Mouse (Mus musculus) testis, postnatal 14 days (tissue): ENCODE measurements around the gene Cdk2ap2.
"Not testable (repeated sequence)": the region's sequence is repeated elsewhere in the genome, so short reads cannot be mapped to it uniquely, and the experiment has no call there.

Source experiments
- DNase-seq: peaks from one replicate; pipeline ENCODE4 v3.0.0; 2021; ENCODE audit warnings: low spot score

The Cdk2ap2 gene

DNA sequence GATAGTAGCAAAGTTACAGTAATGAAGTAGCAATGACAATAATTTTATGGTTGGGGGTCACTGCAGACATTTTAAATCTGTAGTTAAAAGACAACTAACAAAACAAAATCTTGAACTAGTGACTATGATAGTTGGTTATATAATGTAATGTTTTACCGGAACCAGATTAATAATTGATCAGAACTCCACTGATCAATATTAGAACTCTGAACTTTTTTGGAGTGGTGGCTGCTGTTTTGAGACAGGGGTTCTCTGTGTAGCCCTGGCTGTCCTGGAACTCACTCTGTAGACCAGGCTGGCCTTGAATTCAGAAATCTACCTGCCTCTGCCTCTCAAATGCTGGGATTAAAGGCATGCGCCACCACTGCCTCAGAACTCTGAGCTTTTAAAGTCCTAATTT lies 28.7 kb upstream of the Cdk2ap2 start:
- not testable (repeated sequence) for DNase-seq

DNA sequence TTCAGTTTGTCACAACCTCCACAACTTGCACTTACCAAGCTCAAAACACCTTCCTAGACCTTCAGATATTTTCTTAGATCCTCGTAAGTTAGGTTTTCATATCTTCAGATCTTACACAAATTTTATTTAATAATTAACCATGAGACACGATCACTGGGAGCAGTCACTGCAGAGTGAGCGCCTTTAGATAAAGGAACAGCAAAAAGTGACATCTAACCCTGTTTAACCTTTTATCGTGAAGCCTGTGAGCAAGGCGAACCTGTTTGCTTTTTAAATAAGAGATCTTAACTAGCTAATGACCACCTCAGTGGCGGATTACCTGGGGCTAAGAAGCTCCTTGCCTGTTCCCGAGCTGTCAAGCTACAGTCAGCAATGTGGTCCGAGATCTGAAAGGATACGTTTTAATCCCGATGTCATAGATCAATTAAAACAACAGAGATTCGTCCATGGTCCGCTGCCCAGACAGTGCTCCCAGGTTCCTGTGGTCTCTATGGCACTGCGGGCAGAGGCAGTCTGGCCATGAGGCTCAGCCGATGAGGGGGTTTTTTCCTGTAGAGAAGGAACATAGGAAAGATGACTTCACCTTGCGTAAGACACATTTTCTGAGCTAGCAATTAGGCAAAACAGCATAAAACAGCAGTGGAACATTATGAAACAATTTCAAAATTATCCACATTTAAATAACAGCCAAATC lies 28.1 kb upstream of the Cdk2ap2 start:
- no peak for DNase-seq

DNA sequence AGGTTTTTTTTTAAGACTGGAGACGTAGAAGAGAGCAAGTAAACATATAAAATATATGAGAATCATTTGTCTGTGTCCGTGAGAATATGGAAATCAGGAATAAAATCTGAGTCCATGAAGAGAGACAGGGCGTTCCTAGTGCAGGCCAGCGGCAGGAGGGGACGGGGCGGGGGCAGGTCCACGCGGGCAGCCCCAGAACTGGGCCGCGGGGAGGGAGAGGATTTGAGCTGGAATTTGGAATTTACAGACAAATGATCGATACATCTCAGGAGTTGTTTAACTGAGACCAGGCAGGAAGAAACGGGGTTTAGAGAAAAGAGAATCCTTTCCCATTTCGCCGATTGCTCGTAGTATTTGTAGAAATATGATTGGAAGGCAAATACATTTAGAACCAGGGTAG lies 26.7 kb upstream of the Cdk2ap2 start:
- DNase-seq = no peak

DNA sequence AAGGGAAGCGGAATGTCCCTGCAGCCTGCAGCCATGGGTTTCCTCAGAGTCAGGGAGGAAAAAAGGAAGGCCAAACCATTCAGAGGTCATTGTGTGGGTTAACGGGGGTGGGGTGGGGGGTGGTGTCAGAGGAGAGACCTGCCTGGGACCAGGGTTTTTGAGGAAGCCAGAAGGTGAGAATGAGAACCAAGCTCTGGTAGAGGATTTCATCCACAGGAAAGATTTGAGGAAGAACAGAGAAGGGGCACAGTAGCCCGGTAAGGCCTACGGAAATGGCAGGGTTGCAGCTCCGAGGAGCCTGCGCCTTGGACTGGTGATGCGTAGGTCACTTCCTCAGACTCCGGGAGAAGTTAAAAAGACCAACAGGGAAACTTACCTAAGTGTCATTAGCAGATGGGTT lies 26.2 kb upstream of the Cdk2ap2 start:
- no peak for DNase-seq

DNA sequence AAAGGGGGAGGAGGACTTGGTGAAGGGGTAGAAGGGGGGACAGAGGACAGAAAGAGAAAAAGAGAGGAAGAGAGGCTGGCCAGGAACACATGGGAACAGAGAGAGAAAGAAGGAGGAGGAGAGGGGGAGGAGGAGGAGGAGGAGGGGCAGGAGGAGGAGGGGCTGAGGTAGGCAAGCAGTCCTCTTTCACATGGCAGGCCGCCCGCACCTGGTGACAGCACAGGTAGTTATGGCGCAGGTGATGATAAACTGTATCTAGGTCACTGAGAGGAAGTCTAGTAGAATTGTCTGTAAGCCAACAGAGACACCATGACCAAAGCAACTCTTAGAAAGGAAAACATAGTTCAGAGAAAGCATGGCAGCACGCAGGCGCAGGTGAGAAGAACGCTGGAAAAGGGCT lies 25.6 kb upstream of the Cdk2ap2 start:
- no peak for DNase-seq

DNA sequence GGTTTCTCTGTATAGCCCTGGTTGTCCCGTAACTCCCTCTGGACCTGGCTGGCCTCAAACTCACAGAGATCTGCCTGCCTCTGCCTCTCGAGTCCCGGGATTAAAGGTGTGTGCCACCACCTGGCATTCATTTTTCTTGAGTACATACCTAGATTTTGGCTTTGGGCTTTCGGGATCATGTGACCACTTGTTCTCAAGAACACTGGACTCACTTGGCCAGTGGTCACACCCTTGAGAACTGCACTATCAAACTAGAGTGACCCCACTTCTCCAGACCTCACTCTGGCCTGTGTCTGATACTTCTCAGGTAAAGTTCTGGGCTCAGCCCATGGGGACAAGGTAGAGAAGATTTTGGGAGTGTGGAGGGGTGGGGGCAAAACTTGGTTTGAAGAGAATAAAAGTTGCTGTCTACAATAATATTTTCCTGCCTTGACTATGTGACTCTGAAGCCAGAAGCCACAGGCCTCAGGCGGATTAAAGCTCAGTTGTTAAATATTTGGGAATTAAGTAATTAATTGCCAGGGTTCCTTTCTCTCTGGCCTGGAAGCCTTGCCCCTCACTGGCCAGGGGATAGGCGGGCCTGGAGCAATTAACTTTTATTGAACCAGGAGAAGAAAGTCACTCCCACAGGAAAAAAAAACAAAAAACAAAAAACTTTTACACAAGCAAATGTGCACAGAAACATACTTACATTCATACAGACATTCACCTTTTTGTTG lies 24.1 kb upstream of the Cdk2ap2 start:
- DNase-seq = no peak

DNA sequence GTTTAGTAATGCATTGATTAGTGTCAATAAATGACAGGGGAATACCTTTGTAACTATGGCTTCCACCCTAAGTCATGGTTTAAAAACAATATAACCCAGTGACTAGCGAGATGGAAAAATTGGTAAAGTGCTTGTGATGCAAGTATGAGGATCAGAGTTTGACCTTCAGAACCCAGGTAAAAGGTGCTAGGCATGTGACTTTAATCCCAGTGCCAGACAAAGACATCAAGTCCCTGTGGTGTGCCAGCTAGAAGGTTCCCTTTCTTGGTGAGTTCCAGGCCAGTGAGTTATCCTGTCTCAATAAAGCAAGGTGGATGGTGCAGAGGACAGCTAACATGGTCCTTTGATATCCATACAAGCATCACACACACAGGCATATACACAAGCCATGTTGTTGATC lies 21.5 kb upstream of the Cdk2ap2 start:
- no peak for DNase-seq

DNA sequence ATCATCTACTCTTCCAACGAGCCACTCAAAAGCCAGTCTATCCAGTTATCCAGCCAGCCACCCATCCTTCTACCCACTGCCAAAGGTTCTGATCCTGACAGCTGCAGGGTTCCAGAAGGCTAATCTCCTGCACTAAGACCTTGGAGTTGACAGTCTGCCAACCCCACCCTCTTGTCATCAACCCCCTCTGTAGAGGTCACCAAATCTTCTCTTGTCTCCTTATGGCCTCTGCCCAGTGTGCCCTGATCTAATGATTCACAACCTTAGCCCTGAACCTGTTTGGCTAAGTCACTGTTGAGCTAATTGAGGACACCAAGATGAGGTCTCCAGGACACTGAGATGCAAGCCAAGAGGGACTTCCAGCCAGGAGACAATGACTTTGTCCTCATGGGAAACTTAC lies 17.4 kb upstream of the Cdk2ap2 start:
- DNase-seq = no peak

DNA sequence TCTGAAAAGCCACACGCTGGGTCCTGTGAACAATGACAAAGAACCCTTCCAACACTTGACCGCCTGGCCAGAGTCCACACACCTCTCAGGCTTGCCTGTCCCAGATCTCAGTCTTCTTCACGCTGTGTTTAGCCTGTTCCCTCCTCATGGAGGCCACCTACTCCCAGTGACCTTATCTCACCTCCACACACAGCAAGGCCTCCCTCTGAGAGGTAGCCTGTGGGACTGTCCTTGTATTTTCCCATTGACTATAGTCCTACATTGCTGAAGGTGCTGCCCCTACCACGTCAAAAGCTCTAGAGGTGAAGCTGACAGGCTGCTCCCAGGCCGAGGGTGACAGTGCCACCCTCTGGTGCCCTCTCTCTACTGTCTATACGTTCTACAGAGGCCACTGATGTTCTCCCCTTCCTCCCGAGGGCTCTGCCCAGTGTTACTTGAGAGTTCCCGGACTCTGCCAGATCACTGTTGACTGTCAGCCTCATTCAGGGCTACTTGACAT lies 16.4 kb upstream of the Cdk2ap2 start:
- no peak for DNase-seq

DNA sequence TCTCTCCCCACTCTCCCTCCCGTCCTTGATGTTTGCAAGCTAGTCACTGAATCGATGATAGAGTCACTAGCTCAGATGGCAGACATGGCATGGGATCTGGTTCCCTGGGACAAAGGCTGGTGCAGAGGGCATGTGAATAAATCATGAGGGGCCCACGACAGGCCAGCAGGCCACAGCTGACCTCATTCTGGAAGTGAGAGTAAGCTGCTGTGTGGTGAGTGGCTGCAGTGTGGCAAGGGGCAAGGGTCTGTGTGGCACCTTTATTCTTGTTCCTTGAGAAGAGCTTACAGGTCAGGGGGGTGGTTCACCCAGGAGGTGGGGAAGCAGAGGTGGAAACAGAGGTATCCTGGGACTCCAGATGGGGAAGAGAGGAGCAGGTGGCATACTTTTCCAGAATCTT lies 15.6 kb upstream of the Cdk2ap2 start, which contains the start of gene Cabp2:
TSS of gene Cabp2 (plus strand) at position 185 of the 400 bp plus-strand sequence.
- no peak for DNase-seq

DNA sequence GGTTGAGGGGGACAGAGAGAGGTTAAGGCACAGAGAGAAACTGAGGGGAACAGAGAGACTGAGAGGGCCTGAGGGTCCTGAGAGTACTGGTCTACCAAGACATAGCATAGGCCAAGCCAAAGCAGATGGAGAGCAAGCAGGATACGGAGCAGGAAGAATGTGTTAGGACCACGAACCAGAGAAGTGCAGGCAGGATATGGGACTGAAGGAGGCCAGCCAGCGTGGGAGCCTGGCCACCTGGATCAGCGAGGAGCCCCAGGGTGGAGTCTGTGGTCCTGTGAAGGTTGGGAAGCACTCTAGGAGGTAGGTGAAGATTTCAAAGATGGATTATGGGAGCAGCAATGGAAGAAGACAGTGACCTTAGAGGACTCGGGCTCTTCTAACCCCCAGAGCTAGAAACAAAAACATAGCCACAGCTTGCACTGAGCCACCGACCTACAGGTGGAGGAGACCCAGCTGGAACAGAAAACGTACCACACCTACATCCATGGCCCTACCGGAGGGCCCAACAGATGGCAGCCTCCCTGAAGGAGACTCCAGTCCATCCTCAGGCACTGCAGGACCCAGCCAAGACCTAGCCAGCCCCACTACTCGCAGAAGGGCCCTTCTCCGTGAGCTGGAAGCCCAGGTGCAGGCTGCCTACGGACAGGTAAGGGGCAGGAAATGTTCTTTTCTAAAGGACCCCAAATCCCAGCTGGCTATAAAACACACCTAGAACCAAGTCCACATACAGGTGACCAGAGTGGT lies 14.6 kb upstream of the Cdk2ap2 start:
- DNase-seq = no peak

DNA sequence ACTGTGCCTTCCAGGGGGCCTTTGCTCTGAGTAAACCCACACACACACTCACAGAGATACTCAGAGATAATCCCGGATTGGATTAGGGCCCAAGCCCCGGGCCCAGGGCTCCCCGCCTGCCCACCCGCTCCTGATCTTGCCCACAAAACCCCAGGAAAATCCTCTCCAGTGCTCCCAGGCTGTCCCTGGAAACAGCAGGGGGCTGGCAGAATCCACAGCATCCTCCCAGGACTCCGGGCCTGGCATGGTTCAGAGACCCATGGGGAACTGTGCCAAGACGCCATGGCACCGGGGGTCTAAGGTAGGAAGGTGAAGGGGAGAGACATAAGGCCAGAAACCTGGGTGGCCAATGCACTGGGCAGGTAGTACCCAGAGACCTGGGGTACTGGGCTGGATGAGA lies 13.7 kb upstream of the Cdk2ap2 start:
- no peak for DNase-seq

DNA sequence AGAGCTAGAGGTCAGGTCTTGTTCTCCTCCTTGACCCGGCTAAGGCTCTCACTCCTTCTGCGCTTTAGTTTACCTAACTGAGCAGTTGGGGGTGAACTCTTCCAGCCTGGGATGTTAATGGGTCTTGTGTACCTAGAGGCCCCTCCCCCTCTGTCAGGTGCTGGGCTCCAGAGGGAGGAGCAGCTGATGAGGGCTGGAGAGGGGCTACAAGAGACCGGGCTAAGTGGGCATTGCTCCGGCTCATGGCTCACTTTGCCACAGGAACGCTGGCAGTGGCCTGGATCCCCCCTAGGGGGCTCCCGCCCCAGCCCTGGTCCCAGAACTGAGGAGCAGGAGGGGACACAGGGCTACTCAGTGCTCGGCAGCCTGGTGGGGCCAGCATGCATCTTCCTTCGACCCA lies 13.2 kb upstream of the Cdk2ap2 start:
- no peak for DNase-seq

DNA sequence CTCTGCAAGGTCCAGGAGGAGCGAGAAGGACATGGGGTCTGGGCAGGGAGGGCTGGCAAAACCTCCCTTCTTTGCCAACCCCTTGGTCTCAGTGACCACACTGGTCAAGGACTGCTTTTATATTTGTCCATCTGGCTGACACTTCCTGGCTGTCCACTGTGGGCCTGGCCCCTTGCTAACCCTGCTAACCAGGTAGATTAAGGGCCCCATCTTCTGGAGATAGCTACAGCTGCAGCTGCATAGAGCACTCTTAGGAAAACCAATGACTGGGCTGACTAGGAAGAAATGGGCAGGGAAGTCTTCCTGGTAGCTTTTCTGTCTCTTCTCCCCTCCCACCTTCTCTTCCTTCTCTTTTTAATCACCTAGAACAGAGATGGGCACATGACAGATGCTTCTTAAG lies 12.0 kb upstream of the Cdk2ap2 start:
- no peak for DNase-seq

DNA sequence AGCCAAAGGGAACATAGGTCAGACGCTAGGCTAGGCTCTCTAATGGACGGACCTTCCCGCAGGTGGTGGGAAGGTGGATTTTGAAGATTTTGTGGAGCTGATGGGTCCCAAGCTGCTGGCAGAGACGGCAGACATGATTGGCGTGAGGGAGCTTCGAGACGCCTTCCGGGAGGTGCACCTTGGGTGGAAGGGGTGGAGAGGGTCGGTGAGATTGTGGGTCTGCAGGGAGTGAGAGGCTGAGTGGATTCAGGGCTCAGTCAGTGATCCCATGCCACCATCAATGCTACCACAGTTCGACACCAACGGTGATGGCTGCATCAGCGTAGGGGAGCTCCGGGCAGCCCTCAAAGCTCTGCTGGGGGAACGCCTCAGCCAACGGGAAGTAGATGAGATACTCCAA lies 10.8 kb upstream of the Cdk2ap2 start:
- DNase-seq = no peak

DNA sequence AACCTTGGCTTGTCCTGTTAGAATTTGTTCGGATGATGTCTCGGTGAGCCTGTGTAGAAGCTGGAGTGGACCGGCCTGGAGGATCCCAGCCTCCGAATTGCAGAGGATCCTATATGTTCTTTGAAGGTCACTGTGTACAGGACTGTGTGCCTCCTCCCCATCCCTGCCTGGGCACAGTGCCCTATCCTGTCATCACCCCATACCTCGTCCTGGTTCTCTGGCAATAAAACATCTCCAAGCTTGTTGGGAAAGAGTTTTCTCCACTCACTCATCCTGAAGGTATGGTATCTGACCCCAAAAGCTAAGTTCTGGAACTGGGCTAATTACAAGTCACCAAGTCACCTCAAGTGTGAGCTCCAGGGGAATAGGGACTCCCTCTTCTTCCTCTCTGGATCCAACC lies 9.9 kb upstream of the Cdk2ap2 start:
- DNase-seq = no peak

DNA sequence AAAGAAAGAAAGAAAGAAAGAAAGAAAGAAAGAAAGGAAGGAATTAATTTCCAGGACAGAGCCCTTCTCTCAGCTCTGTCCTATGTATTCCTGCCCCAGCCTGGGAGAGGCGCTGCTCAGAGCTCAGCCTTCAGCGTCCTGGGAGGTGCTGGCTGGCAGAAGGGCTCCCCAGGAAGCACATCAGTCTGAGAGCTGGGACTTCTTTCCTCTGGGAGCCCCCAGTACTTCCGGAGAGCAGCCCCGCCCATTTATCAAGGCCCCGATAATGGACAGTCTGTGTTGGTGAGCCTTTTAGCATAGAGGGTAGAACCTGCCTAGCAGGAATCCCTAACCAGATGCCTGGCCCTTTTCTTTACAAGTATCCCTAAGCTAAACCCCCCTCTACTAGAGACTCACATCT lies 8.8 kb upstream of the Cdk2ap2 start:
- no peak for DNase-seq

DNA sequence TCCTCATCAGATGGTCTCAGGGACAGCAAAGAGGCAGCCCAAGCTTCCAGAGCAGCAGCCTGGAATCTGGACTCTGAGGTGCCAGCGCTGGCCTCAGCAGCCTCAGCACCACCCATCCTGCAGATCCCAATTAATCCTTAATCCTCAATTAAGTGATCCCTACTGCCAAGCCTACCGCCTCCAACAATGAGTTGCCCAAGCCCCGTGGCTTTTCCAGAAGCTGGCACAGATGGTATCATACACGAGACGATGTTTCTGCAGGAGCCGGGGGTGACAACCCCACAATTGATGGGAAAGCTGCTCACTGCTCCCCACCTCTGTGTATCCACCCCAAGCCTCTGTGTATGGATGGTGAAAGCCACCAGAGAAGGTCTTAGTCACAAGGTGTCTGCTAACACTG lies 7.9 kb upstream of the Cdk2ap2 start:
- no peak for DNase-seq

DNA sequence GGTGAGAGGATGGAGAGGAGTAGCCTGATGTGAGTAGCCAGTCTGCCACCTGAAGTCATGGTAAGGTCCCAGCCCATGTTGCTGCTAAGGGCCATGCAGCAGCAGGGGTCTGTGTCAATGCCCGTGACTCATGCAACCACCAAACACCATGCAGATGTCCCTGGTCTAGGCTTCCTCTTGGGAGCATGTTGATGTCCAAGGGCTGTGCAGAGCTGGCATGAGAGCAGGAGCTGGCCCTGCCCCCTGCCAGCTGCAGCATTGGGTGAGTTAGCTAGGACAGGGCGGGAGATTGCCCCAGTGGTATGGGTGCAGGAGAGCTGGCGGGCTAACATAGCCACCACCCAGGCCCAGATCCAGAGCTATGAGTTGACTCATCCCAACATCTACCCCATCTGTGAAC lies 6.5 kb upstream of the Cdk2ap2 start:
- no peak for DNase-seq

DNA sequence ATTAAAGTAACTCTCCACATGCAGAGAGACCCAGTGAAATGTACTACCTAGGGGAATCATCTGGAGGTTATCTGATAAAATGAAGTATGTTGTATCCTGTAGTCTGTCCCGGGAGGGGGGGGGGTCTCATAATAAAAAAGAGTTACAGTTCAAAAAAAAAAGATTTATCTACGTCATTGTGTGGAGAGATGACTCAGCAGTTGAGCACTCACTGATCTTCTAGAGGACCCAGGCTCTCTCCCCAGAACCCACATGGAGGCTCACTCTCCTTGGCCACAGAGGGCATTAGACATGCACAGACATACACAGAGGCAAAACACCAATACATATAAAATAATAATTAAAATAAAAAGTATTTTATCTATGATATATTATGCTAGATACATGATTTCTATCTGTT lies 5.6 kb upstream of the Cdk2ap2 start:
- no peak for DNase-seq

DNA sequence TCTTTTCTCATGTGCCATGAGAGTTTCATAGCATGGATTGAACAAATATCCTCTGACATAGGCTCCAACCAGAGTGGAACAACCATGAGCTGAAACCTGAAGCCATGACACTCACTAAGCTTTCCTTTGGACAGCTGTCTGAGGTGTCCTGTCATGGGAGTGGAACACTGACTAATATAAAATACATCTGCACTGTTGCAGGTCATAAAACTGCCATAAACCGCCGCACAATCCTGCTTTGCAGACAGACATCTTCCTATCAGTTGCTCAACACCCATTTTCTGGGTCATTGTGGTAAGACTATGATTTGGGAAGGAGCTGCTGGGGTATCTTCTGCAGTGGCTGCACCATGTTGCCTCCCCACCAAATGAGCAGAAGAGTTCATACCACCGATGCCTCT lies 4.2 kb upstream of the Cdk2ap2 start:
- no peak for DNase-seq

DNA sequence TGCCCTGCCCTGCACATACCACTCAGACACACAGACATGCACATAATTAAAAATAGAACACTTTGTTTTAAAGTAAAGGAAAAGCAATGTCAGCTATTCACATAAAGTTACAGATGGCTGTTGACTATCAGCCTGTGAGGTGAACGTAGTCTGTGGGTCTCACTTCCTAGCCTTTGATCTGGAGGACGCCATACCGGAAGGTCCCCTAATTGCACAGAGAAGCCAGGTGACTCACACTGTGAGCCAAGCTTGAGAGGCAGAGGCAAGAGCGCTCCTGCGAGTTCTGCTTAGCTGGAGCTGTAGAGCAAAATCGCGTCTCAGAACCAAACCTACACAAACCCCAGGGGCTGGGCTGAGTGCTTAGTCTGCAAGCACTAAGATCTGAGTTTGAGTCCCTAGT lies 3.2 kb upstream of the Cdk2ap2 start:
- no peak for DNase-seq

DNA sequence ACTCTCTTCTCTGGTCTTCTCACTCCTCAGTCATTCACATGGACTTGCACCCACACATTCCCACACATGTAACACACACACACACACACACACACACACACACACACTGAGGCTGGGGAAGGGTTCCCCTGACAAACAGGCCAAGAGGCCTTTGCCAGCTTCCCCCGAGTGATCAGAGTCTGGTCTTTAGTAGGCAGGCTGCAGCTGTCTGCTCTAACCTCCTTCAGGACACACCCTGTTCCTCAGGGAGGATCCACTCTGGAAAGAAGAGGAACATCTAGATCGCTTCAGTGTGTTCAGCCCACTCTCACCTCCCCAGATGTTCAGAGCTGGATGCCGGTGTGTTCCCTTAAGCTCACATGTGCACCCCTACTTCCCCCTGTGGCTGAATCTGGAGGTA lies 2.6 kb upstream of the Cdk2ap2 start:
- DNase-seq = no peak
